Mouse (Mus musculus) lung, postnatal 25 days (tissue): ENCODE results near the gene Gm20388.

Experiments used
- DNase-seq: peaks from one replicate; pipeline ENCODE4 v3.0.0; 2022; ENCODE audit warnings: low spot score

The Gm20388 gene

GRCm38 (mm10) chr8:122761109-122761508 is 2850.5 kb downstream of the Gm20388 start:
- DNase-seq = no peak

- peak; percentile 18 for DNase-seq
Observed at GRCm38 (mm10) chr8:122762731-122763266, 2852.2 kb downstream of the Gm20388 start.

GRCm38 (mm10) chr8:122763267-122763738 is 2852.7 kb downstream of the Gm20388 start:
- DNase-seq = peak; percentile 26

- DNase-seq = no peak
Observed at GRCm38 (mm10) chr8:122764790-122765474, 2854.3 kb downstream of the Gm20388 start.

- no peak for DNase-seq
Observed at GRCm38 (mm10) chr8:122766189-122766588, 2855.5 kb downstream of the Gm20388 start.

- no peak for DNase-seq
Observed at GRCm38 (mm10) chr8:122766647-122767200, 2856.1 kb downstream of the Gm20388 start.

GRCm38 (mm10) chr8:122767229-122767628 is 2856.6 kb downstream of the Gm20388 start:
- DNase-seq = no peak

- DNase-seq = no peak
Observed at GRCm38 (mm10) chr8:122769251-122770058, 2858.8 kb downstream of the Gm20388 start.

- no peak for DNase-seq
Observed at GRCm38 (mm10) chr8:122772431-122773060, 2861.9 kb downstream of the Gm20388 start.

GRCm38 (mm10) chr8:122775285-122776155 is 2864.9 kb downstream of the Gm20388 start, which contains the start of gene Acsf3:
Gene Acsf3, plus strand, starts transcription at chr8:122775486.
- peak; percentile 32 for DNase-seq

GRCm38 (mm10) chr8:122777701-122778100 is 2867.1 kb downstream of the Gm20388 start:
- no peak for DNase-seq

- DNase-seq = no peak
Observed at GRCm38 (mm10) chr8:122778703-122779239, 2868.1 kb downstream of the Gm20388 start.

- no peak for DNase-seq
Observed at GRCm38 (mm10) chr8:122779255-122779654, 2868.6 kb downstream of the Gm20388 start.

GRCm38 (mm10) chr8:122784756-122785155 is 2874.1 kb downstream of the Gm20388 start:
- no peak for DNase-seq

GRCm38 (mm10) chr8:122789796-122790195 is 2879.2 kb downstream of the Gm20388 start:
- DNase-seq = no peak

GRCm38 (mm10) chr8:122793375-122794174 is 2882.9 kb downstream of the Gm20388 start:
- DNase-seq = peak; percentile 37

- no peak for DNase-seq
Observed at GRCm38 (mm10) chr8:122794175-122794454, 2883.5 kb downstream of the Gm20388 start.

- no peak for DNase-seq
Observed at GRCm38 (mm10) chr8:122803906-122804761, 2893.5 kb downstream of the Gm20388 start.

- DNase-seq = no peak
Observed at GRCm38 (mm10) chr8:122805349-122805748, 2894.7 kb downstream of the Gm20388 start.
